Mouse (Mus musculus): ENCODE results near the gene Guk1.

Gene Guk1

DNA sequence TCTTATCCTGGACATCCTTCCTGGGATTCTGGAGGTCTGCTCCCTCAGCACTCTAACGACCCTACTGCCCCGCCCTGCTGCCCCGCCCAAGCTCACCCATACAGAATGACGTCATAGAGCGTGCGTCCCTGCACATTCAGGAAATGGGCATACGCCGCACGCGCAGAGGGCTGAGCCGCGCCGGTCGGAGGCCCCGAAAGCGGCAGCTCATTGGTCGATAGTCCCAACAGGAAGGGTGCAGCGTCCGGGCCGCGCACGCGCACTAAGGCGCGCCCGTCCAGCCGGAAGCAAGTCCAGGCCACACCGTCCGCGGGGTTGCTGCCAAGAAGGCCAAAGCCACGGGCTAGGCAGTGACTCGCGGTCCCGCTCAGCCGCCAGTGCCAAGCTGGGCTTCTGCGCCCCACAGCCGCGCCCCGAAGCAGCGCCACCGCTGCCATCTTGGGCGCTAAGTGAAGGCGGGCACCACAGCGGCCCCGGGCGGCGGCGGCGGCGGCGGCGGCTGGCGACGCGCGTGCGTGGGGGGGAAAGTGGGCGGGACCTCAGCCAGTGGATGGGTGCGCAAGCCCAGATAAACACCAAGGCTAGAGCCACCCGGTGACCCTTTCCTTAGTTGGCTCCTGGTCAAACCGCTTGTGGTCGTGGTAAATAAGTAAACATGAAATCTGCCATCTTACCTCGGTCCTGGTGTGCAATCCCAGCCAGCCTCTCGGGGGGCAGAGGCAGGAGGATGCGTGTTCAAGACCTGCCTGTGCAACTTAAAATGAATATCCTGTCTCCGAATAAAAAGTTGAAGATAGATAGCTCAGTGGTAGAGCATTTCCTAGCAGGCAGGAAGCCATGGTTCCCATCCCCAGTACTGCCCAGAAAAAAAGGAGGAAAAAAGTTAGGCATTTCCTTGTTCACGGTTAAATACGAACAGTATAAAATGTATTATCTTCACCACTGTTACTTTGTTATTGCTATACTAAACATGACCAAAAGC is 28.5 kb downstream of the Guk1 start, which contains the start of gene Iba57:
Gene Iba57, minus strand, starts transcription at position 485 of the 982 bp plus-strand sequence.
- DNase-seq (ENCODE audit: low spot score), result peak; percentile 98

DNA sequence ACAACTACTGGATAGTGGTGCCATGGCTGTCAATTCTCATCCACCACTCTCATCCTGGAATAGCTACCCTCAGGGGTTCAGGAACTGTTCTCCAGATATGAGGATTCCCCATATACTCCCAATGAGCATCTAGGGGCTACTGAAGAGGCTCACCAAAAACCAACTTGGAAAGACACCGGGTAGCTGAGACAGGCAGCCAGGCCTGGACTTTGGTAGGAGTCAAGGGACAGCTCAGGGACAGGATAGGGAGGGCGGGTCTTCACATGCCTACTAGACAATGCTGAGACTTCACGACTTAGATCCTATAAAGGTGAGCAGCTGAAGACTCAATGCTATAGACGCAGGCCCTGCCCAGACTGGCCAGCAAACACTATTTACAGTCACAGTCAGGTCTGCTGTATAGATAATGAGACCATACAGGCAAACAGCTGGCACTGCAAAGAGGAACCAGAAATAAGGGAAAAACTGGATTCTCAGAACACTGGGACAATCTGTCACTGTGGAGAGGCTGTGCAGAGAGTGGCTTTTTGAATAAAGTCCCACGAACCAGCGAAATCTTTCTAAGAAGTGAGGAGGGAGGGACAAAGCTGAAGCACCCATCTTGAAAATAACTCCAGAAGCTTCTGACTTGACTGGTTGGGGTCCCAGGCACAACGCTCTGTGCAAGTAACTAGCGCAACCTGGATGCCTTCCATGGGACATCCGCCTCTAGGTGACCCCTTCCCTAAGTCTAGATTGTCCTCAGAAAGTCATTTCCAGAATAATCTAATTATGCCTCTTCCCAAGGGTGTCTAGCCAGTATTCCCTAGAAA is 29.4 kb downstream of the Guk1 start:
- no peak for DNase-seq (ENCODE audit: low spot score)

GRCm38 (mm10) chr11:59161398-59161797 is 30.6 kb downstream of the Guk1 start:
- no peak for DNase-seq (ENCODE audit: low spot score)

- no peak for DNase-seq (ENCODE audit: low spot score)
These were observed 32.5 kb downstream of the Guk1 start for GRCm38 (mm10) chr11:59159558-59159957.

GRCm38 (mm10) chr11:59159099-59159498 is 32.9 kb downstream of the Guk1 start:
- no peak for DNase-seq (ENCODE audit: low spot score)

DNA sequence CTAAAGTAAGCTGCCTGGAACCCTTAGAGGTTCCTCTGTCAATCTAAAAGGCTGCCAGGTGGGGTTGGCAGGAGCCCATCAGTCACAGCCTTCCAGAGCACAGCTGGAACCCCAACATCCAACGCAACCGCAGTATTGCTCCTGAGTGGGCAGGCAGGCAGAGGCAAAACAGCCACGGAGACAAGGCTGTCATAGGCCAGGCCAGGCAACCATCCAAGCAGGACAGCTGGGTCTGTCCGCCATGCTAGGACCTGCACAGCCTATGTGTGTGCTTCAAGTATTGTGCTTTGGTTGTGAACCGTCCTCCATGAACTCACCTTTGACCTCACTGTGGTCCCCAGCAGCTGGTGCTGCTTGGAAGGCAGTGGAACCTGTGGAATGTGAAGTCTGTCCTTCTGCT is 36.1 kb downstream of the Guk1 start:
- no peak for DNase-seq (ENCODE audit: low spot score)

GRCm38 (mm10) chr11:59154220-59154619 is 37.8 kb downstream of the Guk1 start:
- no peak for DNase-seq (ENCODE audit: low spot score)

- DNase-seq (ENCODE audit: low spot score), result no peak
These were observed 40.3 kb downstream of the Guk1 start for GRCm38 (mm10) chr11:59151729-59152128.

DNA sequence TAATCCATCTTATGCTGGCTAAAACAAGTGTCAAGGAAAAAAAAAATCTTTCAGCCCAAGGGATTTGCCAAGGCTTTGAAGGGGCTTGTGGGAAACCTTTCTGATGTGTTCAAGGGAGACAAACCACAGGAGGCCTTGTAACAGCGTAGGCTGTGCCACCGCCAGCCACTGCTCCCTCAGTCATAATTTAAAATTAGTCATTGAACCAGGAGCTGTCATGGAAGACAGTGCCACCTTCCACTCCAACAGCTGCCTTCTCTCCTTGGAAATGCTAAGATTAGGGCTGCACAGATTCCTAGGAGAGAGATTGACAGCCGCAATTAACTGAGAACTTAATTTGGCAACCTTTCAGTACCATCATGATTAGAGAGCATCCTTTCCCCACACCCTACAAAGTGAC is 42.7 kb downstream of the Guk1 start:
- no peak for DNase-seq (ENCODE audit: low spot score)

DNA sequence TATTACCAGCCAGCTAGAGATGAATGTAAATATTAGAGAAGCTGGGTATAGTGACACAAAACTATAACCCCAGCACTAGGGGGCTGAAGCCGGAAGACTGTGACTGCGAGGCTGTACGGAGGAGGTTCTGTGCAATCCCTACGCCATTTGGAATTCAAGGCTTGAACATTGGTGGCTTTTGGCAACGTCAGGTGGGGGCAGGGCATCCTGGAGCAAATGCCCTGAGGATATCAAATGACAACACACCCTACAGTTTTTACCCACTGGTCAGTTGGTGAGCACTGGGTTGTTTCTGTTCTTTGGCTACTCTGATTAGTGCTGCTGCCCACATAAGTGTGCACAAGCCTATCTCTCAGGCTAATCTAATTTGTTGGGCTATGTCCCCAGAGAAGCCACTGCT is 49.0 kb downstream of the Guk1 start:
- DNase-seq (ENCODE audit: low spot score), result no peak

- DNase-seq (ENCODE audit: low spot score), result no peak
These were observed 50.1 kb downstream of the Guk1 start for GRCm38 (mm10) chr11:59141772-59142370.

- DNase-seq (ENCODE audit: low spot score), result no peak
These were observed 53.2 kb downstream of the Guk1 start for GRCm38 (mm10) chr11:59138537-59139486.

GRCm38 (mm10) chr11:59136994-59137706 is 54.9 kb downstream of the Guk1 start:
- no peak for DNase-seq (ENCODE audit: low spot score)

GRCm38 (mm10) chr11:59135904-59136452 is 56.0 kb downstream of the Guk1 start, which contains the start of gene Obscn:
Gene Obscn (minus strand): TSS chr11:59136402.
- DNase-seq (ENCODE audit: low spot score), result no peak

GRCm38 (mm10) chr11:59135051-59135820 is 56.8 kb downstream of the Guk1 start:
- no peak for DNase-seq (ENCODE audit: low spot score)

DNA sequence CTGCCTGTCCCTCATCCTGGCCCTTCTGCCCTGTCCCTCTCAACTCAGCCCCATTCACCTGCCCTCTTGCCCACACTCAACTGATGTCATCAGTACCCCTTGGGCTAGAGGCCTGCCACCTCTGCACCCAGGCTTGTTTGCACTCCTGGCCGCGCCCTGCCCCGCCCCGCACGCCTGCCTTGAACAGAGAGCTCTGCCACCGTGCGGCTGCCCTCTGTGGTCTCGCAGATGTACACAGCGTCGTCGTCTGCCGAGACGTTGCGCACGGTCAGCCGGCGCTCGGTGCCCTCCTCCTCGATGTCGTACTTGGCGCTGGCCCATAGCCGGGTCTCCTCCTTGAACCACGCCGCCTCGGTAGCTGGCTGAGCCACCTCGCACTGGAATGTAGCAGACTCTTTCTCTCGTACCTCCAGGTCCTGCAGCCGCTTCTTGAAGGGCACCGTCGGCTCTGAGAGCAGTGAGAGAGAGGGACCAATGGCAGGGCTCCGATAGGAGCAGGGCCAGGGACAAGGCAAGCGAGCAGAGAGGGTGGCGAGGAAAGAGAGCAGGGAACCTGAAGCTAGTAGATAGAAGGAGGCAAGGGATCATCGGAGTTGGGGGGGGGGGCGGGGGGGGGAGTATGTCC is 57.5 kb downstream of the Guk1 start:
- no peak for DNase-seq (ENCODE audit: low spot score)
